Mouse (Mus musculus) heart, embryonic 12.5 days (tissue): ENCODE measurements around the gene 4930402K13Rik. TPM values are rescaled to one million over a fixed set of nuclear protein-coding genes. Genes with fewer than 3 reads are reported as not detected.
"Not testable (repeated sequence)": the region's sequence is repeated elsewhere in the genome, so short reads cannot be mapped to it uniquely, and the experiment has no call there.

Source experiments
- ATAC-seq: fragments of 200-750 bp; cut with Nextera tagmentation; 2 replicates; pipeline ENCODE4 v1.8.0; 2017; ENCODE audit warnings: moderate TSS enrichment, moderate library complexity; ENCODE audit not compliant: insufficient number of reproducible peaks, low FRiP score
- H3K27ac ChIP-seq: fragments of 300-500 bp; sonication (generic); 2 replicates; pipeline ENCODE4 v1.5.1; 2016; ENCODE audit warnings: mild to moderate bottlenecking, moderate library complexity; ENCODE audit not compliant: poor library complexity, severe bottlenecking
- H3K27me3 ChIP-seq: fragments of 300-500 bp; sonication (generic); replicated peaks from 2 replicates; pipeline ENCODE4 v1.6.1; 2016; ENCODE audit warnings: mild to moderate bottlenecking, moderate library complexity
- H3K36me3 ChIP-seq: fragments of 300-500 bp; sonication (generic); 2 replicates; pipeline ENCODE4 v1.6.1; 2016; ENCODE audit warnings: mild to moderate bottlenecking, moderate library complexity
- H3K4me1 ChIP-seq: fragments of 300-500 bp; sonication (generic); replicated peaks from 2 replicates; pipeline ENCODE4 v1.6.1; 2016; ENCODE audit warnings: mild to moderate bottlenecking
- H3K4me2 ChIP-seq: fragments of 300-500 bp; sonication (generic); 2 replicates; pipeline ENCODE4 v1.6.1; 2016; ENCODE audit warnings: mild to moderate bottlenecking, moderate library complexity
- H3K4me3 ChIP-seq: fragments of 300-500 bp; sonication (generic); 2 replicates; pipeline ENCODE4 v1.5.1; 2016; ENCODE audit warnings: mild to moderate bottlenecking
- H3K9ac ChIP-seq: fragments of 300-500 bp; sonication (generic); 2 replicates; pipeline ENCODE4 v1.6.1; 2016; ENCODE audit warnings: mild to moderate bottlenecking, moderate library complexity
- H3K9me3 ChIP-seq: fragments of 300-500 bp; sonication (generic); replicated peaks from 2 replicates; pipeline ENCODE4 v1.6.1; 2016; ENCODE audit warnings: mild to moderate bottlenecking, moderate library complexity
- WGBS: fragments of 180-500 bp; shearing (Covaris S2); methylation state at CpG from one replicate; pipeline ENCODE4 v1.1.7; 2016; 5-methylcytosine and 5-hydroxymethylcytosine counted together
- polyA plus RNA-seq: library from polyadenylated mRNA; unstranded; fragments of >200 nt; fragmentation: Nextera tagmentation; extraction: Ambion mirVana; gene quantifications from 2 replicates; pipeline ENCODE4 v1.2.1, GENCODE M21; 2016

The 4930402K13Rik gene
- not detected in 2 replicates for polyA plus RNA-seq

DNA sequence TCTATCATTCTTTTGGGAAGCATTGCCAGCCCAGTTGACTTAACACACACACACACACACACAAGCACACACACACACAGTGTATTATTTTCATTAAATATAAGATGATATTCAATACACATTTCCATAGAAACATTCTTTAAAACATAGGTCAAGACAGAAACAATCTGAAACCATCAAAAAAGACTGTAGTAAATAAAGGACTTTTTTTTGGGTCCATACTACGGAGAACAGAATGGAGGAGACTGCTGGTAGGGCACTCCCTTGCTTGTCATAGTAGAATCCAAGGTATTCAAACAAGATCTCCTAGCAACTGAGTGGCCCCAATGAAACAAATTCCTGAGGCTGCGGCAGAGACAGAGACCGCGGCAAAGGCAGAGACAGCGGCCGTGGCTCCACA is at the start of gene 4930402K13Rik:
TSS of gene 4930402K13Rik (plus strand) at position 301 of the 400 bp plus-strand sequence.
- H3K27ac ChIP-seq: no peak within 1 kb of the TSS
- H3K36me3 ChIP-seq: no peaks in the 10 kb centered on the region
- no peak within 1 kb of the TSS for H3K4me3 ChIP-seq
- no peaks in the 10 kb centered on the region for H3K27me3 ChIP-seq
- H3K4me2 ChIP-seq: no peak within 1 kb of the TSS
- H3K9me3 ChIP-seq: no peaks in the 10 kb centered on the region
- ATAC-seq: no peak
- H3K4me1 ChIP-seq: no peaks in the 10 kb centered on the region
- no peak within 1 kb of the TSS for H3K9ac ChIP-seq
- 92% methylated on average over 6 of the region's 6 CpGs for WGBS

DNA sequence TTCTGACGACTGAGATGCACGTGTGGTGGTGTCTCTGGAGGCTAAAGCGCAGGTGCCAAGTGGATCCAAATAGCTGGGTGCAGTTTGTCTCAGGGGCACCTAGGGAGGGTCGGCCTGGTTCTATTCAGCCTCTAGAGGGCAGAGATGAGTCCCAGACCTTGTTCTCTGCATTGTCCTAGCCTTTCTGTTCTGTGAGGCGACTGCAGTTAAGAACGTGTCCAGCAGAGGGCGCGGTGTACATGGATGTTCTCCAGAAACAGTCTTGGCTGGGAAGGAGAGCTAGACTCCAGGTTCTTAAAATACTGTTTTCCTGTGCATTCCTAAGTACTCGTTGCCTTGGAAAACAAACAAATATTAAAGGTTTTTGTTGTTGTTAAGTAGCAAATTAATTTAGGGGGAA is 43.4 kb upstream of the 4930402K13Rik start:
- H3K9ac ChIP-seq, ATAC-seq, H3K27me3 ChIP-seq, H3K27ac ChIP-seq, H3K4me3 ChIP-seq, H3K36me3 ChIP-seq, H3K4me2 ChIP-seq, H3K4me1 ChIP-seq: not testable (repeated sequence)
- 29% methylated on average over 9 of the region's 9 CpGs for WGBS
- H3K9me3 ChIP-seq: peaks cover 13% of the 10 kb centered on the region

DNA sequence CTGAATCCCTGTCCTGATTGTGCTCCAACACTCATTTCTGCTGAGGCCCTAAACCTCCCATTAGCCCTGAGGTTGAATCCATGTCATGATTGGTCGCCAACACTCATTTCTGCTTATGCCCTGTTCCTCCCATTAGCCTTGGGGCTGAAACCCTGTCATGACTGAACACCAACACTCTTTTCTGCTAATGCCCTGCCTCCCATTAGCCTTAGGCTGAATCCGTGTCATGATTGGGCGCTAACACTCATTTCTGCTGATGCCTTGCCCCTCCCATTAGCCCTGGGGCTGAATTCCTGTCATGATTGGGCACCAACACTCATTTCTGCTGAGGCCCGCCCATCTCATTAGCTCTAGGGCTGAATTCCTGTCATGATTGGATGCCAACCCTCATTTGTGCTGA is 42.3 kb upstream of the 4930402K13Rik start:
- ATAC-seq: no peak
- H3K36me3 ChIP-seq: no peaks in the 10 kb centered on the region
- no peak overlapping the region for H3K4me3 ChIP-seq
- no peak overlapping the region for H3K4me2 ChIP-seq
- no peak overlapping the region for H3K9ac ChIP-seq
- H3K27ac ChIP-seq: no peak overlapping the region
- 74% methylated on average over 4 of the region's 4 CpGs for WGBS
- peaks cover 13% of the 10 kb centered on the region for H3K9me3 ChIP-seq
- no peaks in the 10 kb centered on the region for H3K27me3 ChIP-seq
- H3K4me1 ChIP-seq: no peaks in the 10 kb centered on the region

DNA sequence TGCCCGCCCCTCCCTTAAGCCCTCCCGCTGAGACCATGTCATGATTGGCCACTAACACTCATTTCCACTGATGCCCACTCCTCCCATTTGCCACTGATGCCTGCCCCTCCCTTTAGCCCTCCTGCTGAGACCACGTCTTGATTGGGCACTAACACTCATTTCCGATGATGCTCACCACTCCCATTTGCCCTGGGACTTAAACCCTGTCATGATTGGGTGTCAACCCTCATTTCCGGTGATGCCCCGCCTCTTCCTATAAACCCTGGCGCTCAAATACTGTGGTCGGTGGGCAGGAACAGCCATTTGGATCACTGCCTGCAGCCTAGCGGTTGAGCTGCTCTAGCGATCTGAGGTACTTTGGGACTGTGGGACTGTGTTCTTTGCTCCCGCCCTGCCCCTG is 41.6 kb upstream of the 4930402K13Rik start, which contains the start of gene Fthl17f:
TSS of gene Fthl17f (plus strand) at position 301 of the 400 bp plus-strand sequence.
- H3K9ac ChIP-seq, H3K4me1 ChIP-seq, H3K4me2 ChIP-seq, H3K27me3 ChIP-seq, ATAC-seq, H3K27ac ChIP-seq, H3K36me3 ChIP-seq, H3K4me3 ChIP-seq: not testable (repeated sequence)
- peaks cover 13% of the 10 kb centered on the region for H3K9me3 ChIP-seq
- WGBS: 74% methylated on average over 11 of the region's 11 CpGs

DNA sequence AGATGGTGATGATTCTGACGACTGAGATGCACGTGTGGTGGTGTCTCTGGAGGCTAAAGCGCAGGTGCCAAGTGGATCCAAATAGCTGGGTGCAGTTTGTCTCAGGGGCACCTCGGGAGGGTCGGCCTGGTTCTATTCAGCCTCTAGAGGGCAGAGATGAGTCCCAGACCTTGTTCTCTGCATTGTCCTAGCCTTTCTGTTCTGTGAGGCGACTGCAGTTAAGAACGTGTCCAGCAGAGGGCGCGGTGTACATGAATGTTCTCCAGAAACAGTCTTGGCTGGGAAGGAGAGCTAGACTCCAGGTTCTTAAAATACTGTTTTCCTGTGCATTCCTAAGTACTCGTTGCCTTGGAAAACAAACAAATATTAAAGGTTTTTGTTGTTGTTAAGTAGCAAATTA is 26.7 kb upstream of the 4930402K13Rik start:
- not testable (repeated sequence) for H3K27me3 ChIP-seq, H3K9me3 ChIP-seq, H3K4me1 ChIP-seq, ATAC-seq, H3K36me3 ChIP-seq, H3K4me3 ChIP-seq, H3K27ac ChIP-seq, H3K4me2 ChIP-seq, H3K9ac ChIP-seq
- 15% methylated on average over 10 of the region's 10 CpGs for WGBS

DNA sequence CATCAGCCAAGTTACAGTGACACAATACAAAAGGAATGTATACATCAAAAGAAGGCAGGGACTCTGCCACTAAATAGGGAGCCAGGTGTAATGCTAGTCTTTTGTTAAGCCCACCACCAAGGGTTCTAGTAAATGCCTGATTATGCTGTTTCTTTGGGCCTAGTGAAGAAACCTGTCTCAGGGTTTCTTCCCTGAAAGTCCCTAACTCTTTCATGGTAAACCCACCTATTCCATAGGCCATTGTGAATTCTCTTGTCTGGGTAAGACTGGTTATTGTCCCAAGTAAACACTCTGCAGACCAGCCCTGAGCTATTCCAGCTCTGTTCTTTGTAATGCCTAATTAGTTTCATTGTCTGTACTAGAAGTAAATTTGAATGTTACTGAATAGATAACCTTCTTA is 9.3 kb upstream of the 4930402K13Rik start:
- ATAC-seq, H3K4me2 ChIP-seq, H3K27me3 ChIP-seq, H3K9me3 ChIP-seq, H3K27ac ChIP-seq, H3K9ac ChIP-seq, H3K4me3 ChIP-seq, H3K36me3 ChIP-seq, H3K4me1 ChIP-seq: not testable (repeated sequence)

DNA sequence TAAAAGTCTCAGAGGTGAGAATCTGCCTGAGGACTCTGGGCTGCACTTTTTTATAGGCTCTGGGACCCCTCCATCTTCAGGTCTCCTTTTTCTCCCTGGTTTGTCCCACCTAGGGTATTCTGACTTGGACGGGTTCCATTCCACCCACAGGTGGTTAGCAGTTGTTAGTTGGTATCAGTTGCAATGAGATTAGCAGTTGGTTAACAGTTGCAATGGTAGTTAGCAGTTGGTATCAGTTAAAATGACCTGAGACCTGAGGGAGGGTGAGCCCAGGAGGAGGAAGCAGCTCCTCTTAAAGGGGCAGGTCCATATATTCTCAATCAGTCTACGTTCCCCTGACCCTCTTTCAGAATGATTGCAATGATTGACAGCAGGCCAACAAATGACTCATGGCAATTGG is 6.0 kb downstream of the 4930402K13Rik start:
- Histone ChIP-seq H3K4me1 (no peaks in the 10 kb centered on the region), H3K4me2 (no peak overlapping the region), H3K27me3 (no peaks in the 10 kb centered on the region), H3K9me3 (no peaks in the 10 kb centered on the region), H3K4me3 (no peak overlapping the region), H3K27ac (no peak overlapping the region), H3K36me3 (no peaks in the 10 kb centered on the region), H3K9ac (no peak overlapping the region)
- WGBS: 26% methylated on average over 2 of the region's 2 CpGs
- no peak for ATAC-seq

DNA sequence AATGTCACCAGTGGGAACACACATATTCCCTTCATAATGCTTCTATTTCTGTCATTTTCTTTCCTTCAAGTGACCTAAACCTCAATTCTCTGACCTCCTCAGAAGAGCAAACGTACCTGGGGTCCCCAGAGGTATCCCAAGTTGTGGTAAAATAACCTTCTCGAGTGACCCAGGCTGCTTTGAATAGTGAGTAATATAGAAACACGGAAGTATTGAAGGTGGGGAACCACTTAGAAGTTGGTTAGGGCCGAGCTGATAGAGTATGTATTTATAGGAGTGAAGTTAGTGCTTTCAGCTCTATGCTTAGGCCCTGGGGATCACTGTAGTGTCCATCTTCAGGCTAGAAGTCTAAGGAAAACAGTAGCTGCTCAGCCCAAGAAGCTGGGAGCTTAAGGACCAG is 20.6 kb downstream of the 4930402K13Rik start:
- ATAC-seq: no peak
- H3K9ac ChIP-seq: no peak overlapping the region

DNA sequence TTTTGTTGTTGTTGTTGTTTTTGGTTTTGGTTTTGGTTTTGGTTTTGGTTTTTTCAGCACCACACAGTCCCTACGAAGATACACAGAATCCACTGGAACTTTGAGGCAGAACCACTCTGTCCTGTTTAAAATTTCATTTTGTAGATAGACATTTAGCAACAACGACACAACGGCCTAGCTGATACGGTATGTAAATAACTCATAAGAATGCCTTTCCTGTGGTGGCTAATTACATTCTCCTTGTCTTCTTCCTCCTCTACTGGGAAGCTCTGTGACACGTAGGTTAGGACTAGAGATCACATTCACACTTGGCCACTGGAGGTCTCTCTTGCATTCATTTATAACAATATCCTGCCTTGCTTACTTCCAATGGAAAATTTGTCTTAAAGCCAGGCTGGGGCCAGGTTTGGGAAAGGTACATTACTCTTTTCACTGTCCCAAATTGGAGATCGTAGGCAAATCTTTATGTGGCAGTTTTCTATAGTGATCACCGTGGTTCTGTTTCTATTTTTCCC is 24.0 kb downstream of the 4930402K13Rik start:
- 0 out of 2 replicates have a peak, but pooled peaks cover 4% of the 10 kb centered on the region for H3K9me3 ChIP-seq
- H3K4me2 ChIP-seq: no peak overlapping the region
- no peak for ATAC-seq
- H3K36me3 ChIP-seq: no peaks in the 10 kb centered on the region
- H3K27ac ChIP-seq: no peak overlapping the region
- no peak overlapping the region for H3K9ac ChIP-seq
- WGBS: 36% methylated on average over 7 of the region's 7 CpGs
- no peak overlapping the region for H3K4me3 ChIP-seq
- H3K4me1 ChIP-seq: no peaks in the 10 kb centered on the region
- no peaks in the 10 kb centered on the region for H3K27me3 ChIP-seq

More for the DNA sequence above, 20.6 kb downstream of the 4930402K13Rik start:
- 0 out of 2 replicates have a peak, but pooled peaks cover 4% of the 10 kb centered on the region for H3K9me3 ChIP-seq
- no peak overlapping the region for H3K27ac ChIP-seq
- H3K27me3 ChIP-seq: no peaks in the 10 kb centered on the region
- H3K36me3 ChIP-seq: no peaks in the 10 kb centered on the region
- no peaks in the 10 kb centered on the region for H3K4me1 ChIP-seq
- 52% methylated on average over 4 of the region's 4 CpGs for WGBS
- H3K4me2 ChIP-seq: no peak overlapping the region
- H3K4me3 ChIP-seq: no peak overlapping the region

DNA sequence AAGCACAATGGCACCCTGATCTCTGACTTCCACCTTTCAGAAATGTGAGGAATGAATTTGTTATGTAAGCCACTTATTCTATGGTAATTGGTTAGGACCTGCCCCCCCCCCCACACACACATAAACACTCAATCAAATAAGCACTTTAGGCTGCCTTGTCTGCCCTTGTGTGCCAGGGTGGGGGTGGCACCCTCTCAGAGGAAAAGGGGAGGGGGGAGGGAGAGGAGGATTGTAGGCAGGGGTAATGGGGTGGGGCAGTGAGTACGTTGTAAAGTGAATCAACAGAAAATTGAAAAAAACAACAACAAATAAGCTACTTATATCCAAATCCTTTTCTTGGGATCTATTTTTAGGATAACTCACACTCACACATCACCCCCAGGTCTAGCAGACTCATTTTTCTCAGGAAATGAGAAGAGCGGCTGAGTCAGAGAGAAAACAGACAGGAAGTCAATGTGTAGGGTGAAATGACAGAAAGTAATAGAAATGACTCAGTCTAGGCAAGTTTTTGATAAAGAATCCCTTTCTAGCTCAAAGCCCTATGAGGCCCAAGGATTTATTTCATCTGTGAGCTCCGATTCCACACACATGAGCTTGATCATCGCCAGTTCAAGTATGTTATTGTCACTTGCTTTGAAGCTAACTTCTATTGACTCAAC is 35.1 kb downstream of the 4930402K13Rik start:
- Histone ChIP-seq H3K36me3 (no peaks in the 10 kb centered on the region), H3K4me2 (no peak overlapping the region), H3K4me3 (no peak overlapping the region), H3K27ac (no peak overlapping the region), H3K9ac (no peak overlapping the region), H3K9me3 (no peaks in the 10 kb centered on the region), H3K27me3 (no peaks in the 10 kb centered on the region), H3K4me1 (no peaks in the 10 kb centered on the region)
- WGBS: 79% methylated on average over 4 of the region's 4 CpGs
- ATAC-seq: no peak

DNA sequence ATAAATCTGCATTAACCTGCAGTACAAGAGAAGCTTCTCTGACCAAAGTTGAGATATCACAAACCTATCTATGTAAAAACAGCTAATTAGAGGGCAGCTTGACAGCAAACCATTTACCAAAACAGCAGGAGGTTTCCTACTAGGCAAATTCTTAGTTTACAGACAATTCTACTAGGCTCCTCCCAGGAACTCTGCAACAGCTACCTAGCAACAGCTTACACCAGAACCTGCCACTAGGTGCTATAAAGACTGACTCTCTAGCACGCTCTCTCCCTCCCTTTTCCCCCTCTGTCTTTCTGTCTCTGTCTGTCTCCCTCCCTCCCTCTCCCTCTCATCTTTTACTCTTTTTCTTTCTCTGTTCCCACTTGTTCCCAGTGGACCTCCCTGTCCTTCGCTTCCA is 38.3 kb downstream of the 4930402K13Rik start:
- Histone ChIP-seq H3K9me3 (no peaks in the 10 kb centered on the region), H3K27me3 (no peaks in the 10 kb centered on the region), H3K27ac (no peak overlapping the region), H3K9ac (no peak overlapping the region), H3K4me3 (no peak overlapping the region), H3K4me1 (no peaks in the 10 kb centered on the region), H3K36me3 (no peaks in the 10 kb centered on the region), H3K4me2 (no peak overlapping the region)
- 42% methylated on average over 2 of the region's 2 CpGs for WGBS
- ATAC-seq: no peak
